Mouse (Mus musculus) Patski (cell line): ENCODE results near the gene Dock11. TPM values are rescaled to one million over a fixed set of nuclear protein-coding genes. Genes with fewer than 3 reads are reported as not detected.

ENCODE experiments used
- ATAC-seq: fragments of 100-300 bp; one replicate; pipeline ENCODE4 v1.8.0; 2021
- CTCF ChIA-PET: fragments of 350-600 bp; sonication (Branson Sonifier 250); formaldehyde crosslinking; loops from one replicate; lab custom pipeline; 2022; ENCODE audit warnings: inconsistent platforms; lab: Charles Lee
- POLR2A ChIA-PET: fragments of 350-600 bp; sonication (Branson Sonifier 250); formaldehyde crosslinking; loops from one replicate; lab custom pipeline; 2022; ENCODE audit warnings: antibody characterized with exemption, inconsistent platforms; lab: Charles Lee
- DNase-seq: peaks from one replicate; pipeline ENCODE4 v3.0.0-alpha.2; 2011; ENCODE audit warnings: low read depth, low spot score
- H3K27me3 ChIP-seq: fragments of 371-371 bp; one replicate; pipeline ENCODE4 v1.5.1; 2021
- CTCF ChIP-seq: fragments of 100-300 bp; IDR thresholded peaks from one replicate; pipeline ENCODE4 v1.5.1; 2021
- in situ Hi-C: fragments of 300-500 bp; cut with MboI; formaldehyde crosslinking; loops from 3 replicates; pipeline ENCODE4 v1.11.1; 2018; ENCODE audit warnings: low pct_unique_long_range_greater_than_20kb, mixed read lengths
- polyA plus RNA-seq: library from polyadenylated mRNA; unstranded; gene quantifications from one replicate; pipeline ENCODE4 v1.2.3, GENCODE M21; 2021

The Dock11 gene
- polyA plus RNA-seq, 1 experiment from 2014 or later, result 6.1 TPM

DNA sequence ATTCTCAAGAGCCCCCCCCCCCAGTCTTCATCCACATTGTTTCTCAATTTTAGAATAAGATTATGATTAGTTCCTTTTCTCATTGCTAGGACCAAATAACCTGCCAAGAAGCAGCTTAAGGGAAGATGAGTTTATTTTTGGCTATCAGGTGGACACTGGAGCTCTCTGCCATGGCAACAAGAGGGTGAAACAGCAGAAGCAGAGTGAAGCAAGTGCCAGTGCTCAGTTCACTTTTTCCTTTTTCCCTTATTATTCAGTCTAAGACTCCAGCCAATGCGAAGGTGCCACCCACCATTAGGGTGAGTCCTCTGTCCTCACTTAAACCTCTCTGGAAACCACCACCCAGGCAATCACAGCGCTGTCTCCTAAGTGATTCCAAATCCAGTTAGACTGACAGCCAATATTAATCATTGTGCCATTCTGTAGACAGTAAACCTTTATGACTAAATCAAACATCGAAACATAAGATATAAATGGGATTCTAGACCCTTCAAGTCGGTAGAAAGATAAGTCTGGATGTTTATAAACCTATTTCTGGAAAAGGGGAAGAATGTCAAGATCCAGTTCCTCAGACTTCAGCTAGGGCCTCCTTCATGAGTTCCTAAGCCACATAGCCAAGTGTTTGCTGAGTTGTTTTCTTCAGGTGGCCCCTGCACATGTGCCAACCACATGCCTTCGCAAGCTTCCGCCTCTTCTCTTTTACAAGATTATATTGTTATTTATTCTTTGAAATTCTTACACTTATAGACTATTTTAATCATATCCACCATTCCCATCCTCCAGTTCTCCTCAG, 200.0 kb downstream of the Dock11 start:
- CTCF ChIA-PET, result no interaction called here
- ATAC-seq (no peak), DNase-seq (no peak)
- no peak for TF ChIP-seq CTCF
- in situ Hi-C loops, result no loop called here
- POLR2A ChIA-PET, result no interaction called here
- H3K27me3 ChIP-seq, result peaks cover 6% of the 10 kb centered on the region

DNA sequence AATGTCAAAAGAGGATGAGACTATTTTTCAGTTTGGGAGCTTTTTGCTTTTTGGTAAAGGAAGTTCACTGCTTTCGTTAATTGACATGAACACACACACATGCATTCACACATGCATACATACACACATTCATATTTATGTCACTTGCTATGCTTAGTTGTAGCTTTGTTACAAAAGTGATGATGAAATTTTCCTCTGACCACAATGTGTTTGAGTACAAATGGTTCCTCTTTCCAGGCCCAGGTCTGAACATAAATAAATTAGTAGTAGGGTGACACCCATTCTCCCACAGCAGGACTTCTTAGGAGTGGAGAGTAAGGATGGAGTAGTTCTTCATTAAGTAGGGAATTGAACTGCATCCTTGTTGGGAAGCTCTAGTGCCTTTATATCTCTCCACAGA, 212.3 kb downstream of the Dock11 start:
- CTCF ChIA-PET, result interaction anchor here (1.5 kb wide), 1 partner anchor 38 kb away, joined by 3 read pairs; no protein-coding TSS in a partner anchor
- DNase-seq, result no peak
- H3K27me3 ChIP-seq, result peaks cover 40% of the 10 kb centered on the region
- in situ Hi-C loops, result no loop called here
- no peak for ATAC-seq
- no peak for TF ChIP-seq CTCF
- POLR2A ChIA-PET, result no interaction called here

DNA sequence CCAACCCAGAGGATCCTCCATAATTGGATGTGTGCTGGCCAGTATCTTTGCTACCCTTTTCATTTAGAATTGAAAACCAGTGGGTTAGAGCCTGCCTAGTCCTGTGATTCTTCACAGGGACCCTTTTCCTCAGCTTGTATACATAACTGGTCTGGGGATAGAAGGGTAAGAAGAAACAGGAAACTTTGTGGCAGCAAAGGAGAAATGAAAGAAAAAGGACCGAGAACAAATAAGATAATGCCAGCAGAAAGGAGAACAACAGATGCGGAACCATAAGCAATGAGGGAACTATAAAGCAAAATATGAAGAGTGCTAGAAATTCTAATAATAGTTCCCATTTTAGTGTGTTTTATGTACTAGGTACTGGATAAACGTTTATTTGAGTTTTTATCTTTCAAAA, 212.7 kb downstream of the Dock11 start:
- TF ChIP-seq CTCF, result no peak
- in situ Hi-C loops, result no loop called here
- POLR2A ChIA-PET, result no interaction called here
- ATAC-seq (no peak), DNase-seq (no peak)
- CTCF ChIA-PET, result no interaction called here
- H3K27me3 ChIP-seq, result peaks cover 36% of the 10 kb centered on the region

DNA sequence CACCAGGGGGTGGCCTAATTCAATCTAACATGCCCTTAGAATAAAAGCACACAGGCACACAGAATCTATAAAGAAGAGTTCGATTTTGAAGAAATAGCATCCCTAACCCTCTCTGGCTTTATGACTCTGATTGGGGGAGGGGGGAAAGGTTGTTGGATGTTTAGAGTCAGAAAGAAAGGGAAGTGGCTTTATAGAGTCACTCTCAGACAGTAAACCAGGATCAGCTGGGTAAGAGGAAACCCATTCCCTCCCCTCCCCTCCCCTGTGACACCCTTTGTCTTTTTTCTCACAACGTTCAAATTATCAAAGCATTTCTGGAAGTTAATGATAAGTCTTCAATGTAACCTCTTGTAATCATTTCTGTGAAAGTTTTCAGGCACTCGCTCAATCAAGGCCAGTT, 220.0 kb downstream of the Dock11 start:
- peaks cover 14% of the 10 kb centered on the region for H3K27me3 ChIP-seq
- ATAC-seq, result no peak
- in situ Hi-C loops, result no loop called here
- ChIA-PET CTCF (no interaction called here), POLR2A (no interaction called here)
- TF ChIP-seq CTCF, result no peak
- no peak for DNase-seq

DNA sequence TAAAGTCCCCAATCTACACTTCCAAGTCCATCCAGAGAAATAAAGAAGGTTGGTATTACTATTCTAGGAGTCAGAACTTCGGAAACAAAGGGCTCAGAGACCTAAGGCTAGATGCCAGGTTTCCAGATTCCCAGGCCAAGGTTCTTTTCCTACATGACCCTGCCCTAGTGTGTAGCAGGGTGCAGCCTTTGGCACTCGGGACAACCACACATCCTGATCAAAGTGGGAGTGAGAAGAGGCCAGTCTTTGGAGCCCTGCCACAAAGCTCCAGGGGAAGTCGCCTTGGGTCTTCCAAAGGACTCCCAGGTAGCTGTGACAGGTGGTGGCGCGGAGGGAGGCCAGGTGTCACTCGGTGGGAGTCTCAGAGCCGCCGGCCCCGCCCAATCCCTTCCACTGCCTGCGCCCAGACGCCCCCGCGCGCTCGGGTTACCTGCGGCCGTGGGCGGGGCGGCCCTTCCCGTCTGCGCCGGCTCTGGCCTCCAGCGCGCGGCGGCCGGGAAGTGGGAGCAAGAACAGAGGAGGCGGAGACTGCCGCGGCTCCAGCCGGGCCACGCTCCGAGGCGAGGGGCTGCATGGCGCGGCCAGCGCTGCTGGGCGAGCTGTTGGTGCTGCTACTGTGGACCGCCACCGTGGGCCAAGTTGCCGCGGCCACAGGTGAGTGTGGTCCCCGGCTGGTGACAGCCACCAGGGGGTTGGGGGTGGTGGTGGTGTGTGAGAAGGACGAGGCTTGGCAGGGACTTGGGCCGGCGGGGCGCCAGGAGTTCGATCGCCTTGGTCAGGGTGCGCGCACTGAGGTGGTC, 223.2 kb downstream of the Dock11 start, which contains the start of gene Il13ra1:
TSS of gene Il13ra1 (plus strand) at position 489 of the 800 bp plus-strand sequence.
- no peak for TF ChIP-seq CTCF
- ChIA-PET POLR2A (no interaction called here), CTCF (interaction anchor here (0.7 kb wide), 1 partner anchor 12 kb away, joined by 3 read pairs; no protein-coding TSS in a partner anchor)
- DNase-seq (no peak), ATAC-seq (peak; percentile 81)
- peaks cover 13% of the 10 kb centered on the region for H3K27me3 ChIP-seq
- in situ Hi-C loops, result loop anchor here (5.0 kb wide), 1 partner anchor 35 kb away; no protein-coding TSS in a partner anchor

DNA sequence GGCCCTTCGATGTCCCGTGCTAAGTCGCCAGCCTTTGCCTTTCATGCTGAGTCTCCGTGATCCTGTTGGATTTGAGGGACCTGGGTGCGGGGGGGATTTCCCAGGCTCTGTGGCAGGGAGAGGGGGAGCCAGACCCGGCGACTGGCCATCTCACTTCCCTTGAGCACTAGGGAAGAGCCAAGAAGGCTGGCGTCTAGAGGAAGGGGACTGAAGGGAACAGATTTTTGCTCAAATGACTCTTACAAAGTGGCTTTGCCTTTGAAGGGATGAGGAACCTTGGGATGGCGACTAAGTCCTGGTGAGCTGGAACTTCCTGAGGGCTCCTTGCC, 223.8 kb downstream of the Dock11 start:
- POLR2A ChIA-PET, result no interaction called here

DNA sequence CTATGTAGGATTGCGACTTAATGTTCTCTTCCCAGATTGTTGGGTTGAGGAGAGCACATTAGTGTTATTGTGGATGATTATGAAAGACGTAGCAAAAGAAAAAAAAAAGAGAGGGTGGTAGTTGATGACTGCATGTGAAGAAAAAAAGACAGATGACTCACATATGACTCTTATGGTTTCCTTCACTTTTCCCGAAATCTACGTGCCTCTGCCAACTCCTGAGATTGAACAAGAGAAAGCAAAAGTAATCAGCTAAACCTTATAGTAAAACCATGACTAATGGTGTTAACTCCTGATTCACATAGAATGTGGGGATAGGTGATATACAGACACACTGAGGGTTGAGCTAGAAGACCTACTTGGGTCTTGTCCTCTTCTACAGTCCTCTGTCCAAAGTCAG, 226.5 kb downstream of the Dock11 start:
- ChIA-PET CTCF (interaction anchor here (0.9 to 2.3 kb wide), 4 partner anchors 9 to 57 kb away, joined by 4 to 8 read pairs (median 4); no protein-coding TSS in a partner anchor), POLR2A (interaction anchor here (0.6 kb wide), 1 partner anchor 124 kb away, joined by 3 read pairs; no protein-coding TSS in a partner anchor)
- DNase-seq (no peak), ATAC-seq (no peak)
- in situ Hi-C loops, result no loop called here
- peaks cover 13% of the 10 kb centered on the region for H3K27me3 ChIP-seq
- no peak for TF ChIP-seq CTCF

More for the DNA sequence above, 223.8 kb downstream of the Dock11 start:
- in situ Hi-C loops, result loop anchor here (5.0 kb wide), 1 partner anchor 35 kb away; no protein-coding TSS in a partner anchor
- TF ChIP-seq CTCF, result no peak
- peak; percentile 23 for ATAC-seq
- CTCF ChIA-PET, result no interaction called here
- DNase-seq, result no peak
- H3K27me3 ChIP-seq, result peaks cover 17% of the 10 kb centered on the region

Other genes with a start within 250 kb of the Dock11 start
- 78.0 TPM for gene Il13ra1, start 223.3 kb downstream of the Dock11 start, polyA plus RNA-seq